Mouse (Mus musculus): ENCODE measurements around the gene Klrb1b. TPM values are rescaled to one million over a fixed set of nuclear protein-coding genes. Genes with fewer than 3 reads are reported as not detected.

Klrb1b gene
- polyA plus RNA-seq, 1 experiment from 2014 or later, result not detected

DNA sequence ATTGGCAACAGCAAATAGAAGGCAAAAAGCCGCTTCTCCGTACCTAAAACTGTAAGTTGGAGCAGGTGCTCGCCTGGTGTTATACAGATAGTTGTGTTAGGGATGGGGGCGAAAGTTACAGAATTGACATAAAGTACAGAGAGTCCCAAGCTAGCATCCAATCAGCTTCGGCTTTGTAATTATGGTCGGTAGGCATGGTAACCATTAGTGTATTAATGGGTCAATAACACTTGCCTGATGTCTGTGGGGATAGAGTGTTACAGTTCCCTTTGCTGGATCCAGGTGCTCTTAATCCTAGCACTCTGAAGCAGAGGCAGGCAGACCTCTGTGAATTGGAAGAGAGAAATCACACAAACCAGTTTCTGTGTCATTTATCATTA lies 10.8 kb upstream of the Klrb1b start:
- WGBS, result 86% methylated on average over 6 of the region's 6 CpGs
- Histone ChIP-seq H3K9me3 (ENCODE audit: control insufficient read depth, low read length) (no peaks in the 10 kb centered on the region), H3K27me3 (ENCODE audit: control insufficient read depth, insufficient read depth, low read length) (no peaks in the 10 kb centered on the region), H3K4me1 (ENCODE audit: control insufficient read depth, insufficient read depth, low read length) (no peaks in the 10 kb centered on the region), H3K27ac (ENCODE audit: low read depth, low read length) (peak overlapping the region; percentile 70; the same call in 1 of the 2 replicates), H3K36me3 (ENCODE audit: control insufficient read depth, insufficient read depth, low read length) (no peaks in the 10 kb centered on the region), H3K4me2 (ENCODE audit: low read depth, low read length) (peak overlapping the region; percentile 47; the same call in 1 of the 2 replicates), H3K4me3 (ENCODE audit: low read depth, low read length) (peak overlapping the region; percentile 55), H3K9ac (replicated peaks; ENCODE audit: low read depth, low read length) (0 out of 2 replicates have a peak overlapping the region, but pooled peaks have one; percentile 9)
- no peak for ATAC-seq (ENCODE audit: low read depth)

DNA sequence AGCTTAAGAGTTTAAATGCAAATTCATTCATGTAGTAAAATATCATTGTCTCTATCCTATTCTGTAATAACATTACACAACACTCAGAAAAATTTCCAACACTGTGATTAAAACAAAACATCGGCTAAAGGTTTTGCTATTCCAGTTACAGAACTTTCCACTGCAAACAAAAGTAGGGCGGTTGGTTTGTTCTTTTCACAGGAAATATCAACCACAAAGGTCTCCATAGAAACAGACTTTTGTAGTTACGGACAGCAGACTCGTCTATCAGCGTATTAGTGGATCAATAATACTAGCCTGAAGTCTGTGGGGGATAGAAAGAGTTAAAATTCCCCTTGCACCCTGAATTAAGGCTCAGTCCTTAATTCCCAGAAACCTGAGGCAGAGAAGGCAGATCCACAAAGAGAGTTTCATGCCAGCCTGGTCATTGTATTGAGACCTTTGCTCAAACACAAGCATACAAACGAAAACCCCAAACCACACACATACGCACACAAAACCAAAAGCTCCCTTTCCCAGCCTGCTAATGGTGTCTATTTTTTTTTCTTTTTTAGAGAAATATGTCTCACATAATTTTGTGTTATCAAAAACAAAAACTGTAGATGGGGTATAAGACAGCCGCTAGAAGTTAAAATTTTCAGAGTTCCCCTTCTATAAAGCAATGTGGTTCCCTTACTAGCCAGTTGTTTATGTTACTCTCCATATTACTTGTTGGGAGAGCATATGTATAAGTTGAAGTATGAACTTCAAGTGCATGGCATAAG lies 10.2 kb upstream of the Klrb1b start:
- Histone ChIP-seq H3K4me3 (ENCODE audit: low read depth, low read length) (no peak overlapping the region), H3K9me3 (ENCODE audit: control insufficient read depth, low read length) (no peaks in the 10 kb centered on the region), H3K4me2 (ENCODE audit: low read depth, low read length) (no peak overlapping the region), H3K27ac (ENCODE audit: low read depth, low read length) (no peak overlapping the region), H3K36me3 (ENCODE audit: control insufficient read depth, insufficient read depth, low read length) (no peaks in the 10 kb centered on the region), H3K27me3 (ENCODE audit: control insufficient read depth, insufficient read depth, low read length) (no peaks in the 10 kb centered on the region), H3K9ac (replicated peaks; ENCODE audit: low read depth, low read length) (no peak overlapping the region), H3K4me1 (ENCODE audit: control insufficient read depth, insufficient read depth, low read length) (no peaks in the 10 kb centered on the region)
- no peak for ATAC-seq (ENCODE audit: low read depth)
- 83% methylated on average over 8 of the region's 8 CpGs for WGBS

DNA sequence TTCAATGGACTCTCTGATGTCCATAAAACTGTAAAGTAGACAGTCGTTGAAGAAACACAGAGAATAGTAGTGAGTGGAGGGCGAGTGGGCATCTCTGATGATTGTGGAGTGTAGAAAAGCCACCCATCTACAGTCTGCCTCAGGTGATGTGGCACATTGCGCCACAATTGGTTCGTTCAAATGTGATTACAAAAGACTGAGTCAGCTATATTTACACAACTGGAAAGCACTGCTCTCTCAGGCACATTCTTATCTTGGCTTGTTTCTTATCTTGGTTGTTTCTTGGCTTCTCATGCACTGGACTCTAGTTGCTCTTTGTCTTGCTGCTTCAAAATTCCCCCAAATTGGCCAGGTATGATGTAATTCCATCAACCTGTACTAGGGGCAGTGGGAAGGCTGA lies 9.4 kb upstream of the Klrb1b start:
- H3K4me2 ChIP-seq (ENCODE audit: low read depth, low read length), result no peak overlapping the region
- ATAC-seq (ENCODE audit: low read depth), result no peak
- WGBS, result 91% methylated on average over 4 of the region's 4 CpGs
- no peaks in the 10 kb centered on the region for H3K27me3 ChIP-seq (ENCODE audit: control insufficient read depth, insufficient read depth, low read length)
- H3K4me3 ChIP-seq (ENCODE audit: low read depth, low read length), result no peak overlapping the region
- no peaks in the 10 kb centered on the region for H3K36me3 ChIP-seq (ENCODE audit: control insufficient read depth, insufficient read depth, low read length)
- H3K4me1 ChIP-seq (ENCODE audit: control insufficient read depth, insufficient read depth, low read length), result no peaks in the 10 kb centered on the region
- H3K27ac ChIP-seq (ENCODE audit: low read depth, low read length), result no peak overlapping the region
- no peak overlapping the region for H3K9ac ChIP-seq (replicated peaks; ENCODE audit: low read depth, low read length)
- H3K9me3 ChIP-seq (ENCODE audit: control insufficient read depth, low read length), result no peaks in the 10 kb centered on the region

DNA sequence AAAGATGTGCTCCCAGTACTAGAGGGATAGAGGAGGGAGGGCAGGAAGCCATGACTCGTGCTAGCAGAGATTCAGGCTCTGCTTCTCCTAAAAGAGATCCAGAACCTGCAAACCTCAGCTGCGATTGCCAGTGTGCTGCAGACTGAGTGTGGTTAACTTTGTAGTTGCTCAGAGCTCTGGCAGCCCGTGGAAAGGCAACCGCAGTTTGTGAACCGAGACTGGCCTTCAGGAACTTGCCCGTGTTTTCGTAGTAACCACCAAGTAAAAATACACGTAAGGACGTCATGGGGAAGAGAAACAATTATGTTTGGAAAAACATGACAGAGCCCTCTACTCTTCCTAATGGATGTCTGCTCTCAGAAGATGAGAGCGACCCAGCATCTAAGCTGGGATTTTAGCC lies 6.9 kb upstream of the Klrb1b start:
- no peak overlapping the region for H3K9ac ChIP-seq (replicated peaks; ENCODE audit: low read depth, low read length)
- H3K36me3 ChIP-seq (ENCODE audit: control insufficient read depth, insufficient read depth, low read length), result no peaks in the 10 kb centered on the region
- no peaks in the 10 kb centered on the region for H3K9me3 ChIP-seq (ENCODE audit: control insufficient read depth, low read length)
- no peak for ATAC-seq (ENCODE audit: low read depth)
- 81% methylated on average over 10 of the region's 10 CpGs for WGBS
- no peak overlapping the region for H3K4me2 ChIP-seq (ENCODE audit: low read depth, low read length)
- H3K27ac ChIP-seq (ENCODE audit: low read depth, low read length), result no peak overlapping the region
- no peaks in the 10 kb centered on the region for H3K27me3 ChIP-seq (ENCODE audit: control insufficient read depth, insufficient read depth, low read length)
- no peak overlapping the region for H3K4me3 ChIP-seq (ENCODE audit: low read depth, low read length)
- no peaks in the 10 kb centered on the region for H3K4me1 ChIP-seq (ENCODE audit: control insufficient read depth, insufficient read depth, low read length)

DNA sequence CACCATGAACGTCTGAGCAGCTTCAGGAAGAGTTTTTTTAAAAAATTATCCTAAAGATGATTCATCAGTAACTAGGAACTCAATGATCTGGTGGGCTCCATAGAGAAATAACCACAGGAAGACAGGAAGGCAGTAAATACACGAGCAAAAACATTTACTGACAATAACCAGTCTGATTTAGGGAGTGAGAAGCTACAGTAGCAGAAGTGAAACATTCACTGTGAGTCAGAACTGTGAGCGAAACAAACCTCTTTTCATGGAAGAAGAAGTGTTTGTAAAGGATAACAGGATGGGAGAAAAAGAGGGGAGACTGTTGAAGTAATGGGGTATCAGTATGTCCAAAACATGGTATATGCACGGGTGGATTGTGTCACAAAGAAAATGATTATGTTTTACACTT lies 3.7 kb upstream of the Klrb1b start:
- no peaks in the 10 kb centered on the region for H3K9me3 ChIP-seq (ENCODE audit: control insufficient read depth, low read length)
- no peak for ATAC-seq (ENCODE audit: low read depth)
- no peaks in the 10 kb centered on the region for H3K36me3 ChIP-seq (ENCODE audit: control insufficient read depth, insufficient read depth, low read length)
- H3K9ac ChIP-seq (replicated peaks; ENCODE audit: low read depth, low read length), result no peak overlapping the region
- WGBS, result 68% methylated on average over 4 of the region's 4 CpGs
- H3K4me2 ChIP-seq (ENCODE audit: low read depth, low read length), result no peak overlapping the region
- no peaks in the 10 kb centered on the region for H3K27me3 ChIP-seq (ENCODE audit: control insufficient read depth, insufficient read depth, low read length)
- H3K27ac ChIP-seq (ENCODE audit: low read depth, low read length), result no peak overlapping the region
- H3K4me1 ChIP-seq (ENCODE audit: control insufficient read depth, insufficient read depth, low read length), result no peaks in the 10 kb centered on the region
- no peak overlapping the region for H3K4me3 ChIP-seq (ENCODE audit: low read depth, low read length)

DNA sequence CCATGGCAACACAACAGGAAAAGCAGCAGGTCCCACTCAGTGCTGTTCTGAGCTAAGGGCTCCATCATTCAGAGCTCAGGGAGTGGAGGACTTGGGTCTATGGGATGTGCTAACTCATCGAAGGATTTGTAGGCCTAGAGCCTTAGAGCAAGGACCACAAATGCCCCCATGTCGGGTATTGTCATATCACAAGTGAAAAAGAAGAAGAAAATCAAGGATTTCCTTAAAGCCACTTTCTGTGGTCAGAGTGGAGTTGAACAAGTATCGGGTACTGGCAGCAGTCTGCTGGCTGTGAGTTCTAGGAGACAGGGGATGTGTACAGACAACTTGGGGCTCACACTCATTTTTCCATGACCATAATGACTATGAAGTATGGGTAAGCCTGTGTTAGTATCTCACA lies 650 bp upstream of the Klrb1b start:
- no peak overlapping the region for H3K9ac ChIP-seq (replicated peaks; ENCODE audit: low read depth, low read length)
- ATAC-seq (ENCODE audit: low read depth), result no peak
- 90% methylated on average over 3 of the region's 3 CpGs for WGBS

DNA sequence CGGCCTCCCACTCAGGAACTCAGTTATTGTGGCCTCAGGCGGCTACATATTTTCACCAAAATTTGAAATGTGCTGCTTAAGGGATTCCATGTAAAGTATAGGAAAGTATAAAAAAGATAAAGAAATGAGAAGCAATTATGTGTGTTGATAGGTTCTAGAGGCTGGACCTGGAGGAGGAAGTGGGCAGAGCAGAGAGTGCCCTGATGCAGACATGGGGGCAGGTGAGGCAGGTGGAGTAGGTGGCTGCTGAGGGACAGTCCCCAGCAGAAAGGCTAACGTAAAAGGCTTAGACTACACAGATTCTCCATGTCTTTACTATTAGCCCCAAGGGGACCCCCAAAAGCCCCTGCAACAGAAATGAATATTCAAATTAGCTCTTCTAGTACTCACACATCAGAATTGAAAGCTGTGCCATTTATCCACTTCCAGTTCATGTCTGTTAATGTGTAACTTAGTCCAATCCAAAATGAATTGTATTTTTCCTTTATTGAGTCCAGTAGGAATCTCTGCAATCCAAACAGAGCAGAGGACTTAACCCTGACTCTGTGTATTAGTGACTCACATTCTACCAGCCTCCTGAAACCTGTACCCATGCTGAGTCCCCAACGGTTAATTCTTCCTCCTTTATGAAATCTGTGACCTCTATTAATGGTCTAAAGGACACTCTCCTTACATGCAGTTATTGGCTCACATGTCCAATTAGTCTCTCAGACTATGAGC lies 7.9 kb downstream of the Klrb1b start:
- no peaks in the 10 kb centered on the region for H3K9me3 ChIP-seq (ENCODE audit: control insufficient read depth, low read length)
- H3K4me1 ChIP-seq (ENCODE audit: control insufficient read depth, insufficient read depth, low read length), result no peaks in the 10 kb centered on the region
- no peaks in the 10 kb centered on the region for H3K27me3 ChIP-seq (ENCODE audit: control insufficient read depth, insufficient read depth, low read length)
- H3K27ac ChIP-seq (ENCODE audit: low read depth, low read length), result no peak overlapping the region
- no peak for ATAC-seq (ENCODE audit: low read depth)
- H3K4me3 ChIP-seq (ENCODE audit: low read depth, low read length), result no peak overlapping the region
- H3K9ac ChIP-seq (replicated peaks; ENCODE audit: low read depth, low read length), result no peak overlapping the region
- H3K36me3 ChIP-seq (ENCODE audit: control insufficient read depth, insufficient read depth, low read length), result no peaks in the 10 kb centered on the region
- H3K4me2 ChIP-seq (ENCODE audit: low read depth, low read length), result no peak overlapping the region
- 75% methylated on average over 4 of the region's 4 CpGs for WGBS

More for the DNA sequence above, 650 bp upstream of the Klrb1b start:
- H3K27ac ChIP-seq (ENCODE audit: low read depth, low read length), result no peak overlapping the region
- H3K9me3 ChIP-seq (ENCODE audit: control insufficient read depth, low read length), result no peaks in the 10 kb centered on the region
- no peaks in the 10 kb centered on the region for H3K27me3 ChIP-seq (ENCODE audit: control insufficient read depth, insufficient read depth, low read length)
- H3K4me3 ChIP-seq (ENCODE audit: low read depth, low read length), result no peak overlapping the region
- no peaks in the 10 kb centered on the region for H3K4me1 ChIP-seq (ENCODE audit: control insufficient read depth, insufficient read depth, low read length)
- no peak overlapping the region for H3K4me2 ChIP-seq (ENCODE audit: low read depth, low read length)
- no peaks in the 10 kb centered on the region for H3K36me3 ChIP-seq (ENCODE audit: control insufficient read depth, insufficient read depth, low read length)

DNA sequence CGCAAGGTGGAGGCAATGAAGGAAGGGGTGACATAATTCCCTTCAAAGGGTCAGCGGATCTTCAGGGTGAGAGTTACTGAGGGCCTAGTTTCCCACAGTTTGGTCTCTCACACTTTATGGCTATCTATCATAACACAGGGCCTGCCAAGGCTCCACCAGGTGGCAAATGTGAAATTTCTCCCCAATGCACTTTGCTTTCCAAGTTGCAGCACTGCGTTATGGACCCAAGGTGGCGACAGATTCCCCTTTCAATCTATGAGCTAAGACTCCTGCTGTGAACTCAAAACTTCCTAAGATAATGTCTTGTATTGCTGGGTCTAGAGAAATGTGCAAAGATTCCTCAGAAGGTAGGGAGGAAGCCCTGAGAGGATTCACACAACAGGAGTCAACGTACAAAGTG lies 17.6 kb downstream of the Klrb1b start:
- Histone ChIP-seq H3K36me3 (ENCODE audit: control insufficient read depth, insufficient read depth, low read length) (no peaks in the 10 kb centered on the region), H3K9ac (replicated peaks; ENCODE audit: low read depth, low read length) (no peak overlapping the region), H3K4me2 (ENCODE audit: low read depth, low read length) (no peak overlapping the region), H3K4me3 (ENCODE audit: low read depth, low read length) (no peak overlapping the region), H3K9me3 (ENCODE audit: control insufficient read depth, low read length) (no peaks in the 10 kb centered on the region), H3K27ac (ENCODE audit: low read depth, low read length) (no peak overlapping the region), H3K4me1 (ENCODE audit: control insufficient read depth, insufficient read depth, low read length) (no peaks in the 10 kb centered on the region), H3K27me3 (ENCODE audit: control insufficient read depth, insufficient read depth, low read length) (no peaks in the 10 kb centered on the region)
- WGBS, result 93% methylated on average over 5 of the region's 5 CpGs
- no peak for ATAC-seq (ENCODE audit: low read depth)

DNA sequence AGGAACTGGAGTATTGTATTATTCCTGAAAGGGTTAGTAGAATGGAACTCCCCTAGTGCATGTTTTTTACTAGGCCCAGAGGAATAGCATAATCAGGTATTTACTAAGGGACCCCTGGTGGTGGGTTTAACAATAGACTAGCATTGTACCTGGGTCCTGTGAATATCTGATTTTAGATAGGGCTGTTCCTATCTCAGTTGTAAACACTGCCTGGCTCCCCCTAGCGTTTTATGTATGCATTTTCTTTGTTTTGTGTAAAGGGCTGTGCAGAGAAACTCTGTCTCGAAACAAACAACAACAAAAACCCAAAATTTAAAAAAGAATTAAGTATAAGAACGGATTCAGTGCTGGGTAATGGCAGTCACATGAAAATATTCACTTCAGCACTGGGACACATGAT lies 19.1 kb downstream of the Klrb1b start:
- Histone ChIP-seq H3K4me3 (ENCODE audit: low read depth, low read length) (no peak overlapping the region), H3K4me1 (ENCODE audit: control insufficient read depth, insufficient read depth, low read length) (no peaks in the 10 kb centered on the region), H3K27me3 (ENCODE audit: control insufficient read depth, insufficient read depth, low read length) (no peaks in the 10 kb centered on the region), H3K4me2 (ENCODE audit: low read depth, low read length) (no peak overlapping the region), H3K9me3 (ENCODE audit: control insufficient read depth, low read length) (no peaks in the 10 kb centered on the region), H3K9ac (replicated peaks; ENCODE audit: low read depth, low read length) (no peak overlapping the region), H3K36me3 (ENCODE audit: control insufficient read depth, insufficient read depth, low read length) (no peaks in the 10 kb centered on the region), H3K27ac (ENCODE audit: low read depth, low read length) (no peak overlapping the region)
- 75% methylated on average over 3 of the region's 3 CpGs for WGBS
- ATAC-seq (ENCODE audit: low read depth), result no peak
